Mouse (Mus musculus) megakaryocyte, embryonic 14.5 days (primary cell): ENCODE measurements around the gene Lrp5.

Experiments used
- FLI1 ChIP-seq: IDR thresholded peaks from 2 replicates; pipeline ENCODE4 v1.6.1; 2012; ENCODE audit warnings: low read length, inconsistent platforms, mixed read lengths
- GATA1 ChIP-seq: IDR thresholded peaks from 3 replicates; pipeline ENCODE4 v1.6.1; 2012; ENCODE audit warnings: mixed read lengths, low read length, inconsistent platforms, borderline replicate concordance

DNA sequence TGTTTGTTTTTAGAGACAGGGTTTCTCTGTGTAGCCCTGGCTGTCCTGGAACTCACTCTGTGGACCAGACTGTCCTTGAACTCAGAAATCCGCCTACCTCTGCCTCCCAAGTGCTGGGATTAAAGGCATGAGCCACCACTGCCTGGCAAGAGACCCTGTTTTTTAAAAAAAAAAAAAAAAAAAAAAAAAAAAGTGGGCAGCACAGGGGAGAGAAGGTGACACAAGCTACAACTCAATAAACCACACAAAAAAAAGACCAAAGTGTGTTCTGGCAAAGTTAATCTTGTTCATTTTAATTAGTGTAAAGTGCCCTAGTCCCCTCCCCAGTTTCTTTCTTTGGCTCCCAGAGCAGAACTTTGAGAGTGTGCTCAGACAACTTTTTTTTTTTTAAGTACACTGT is 137.1 kb downstream of the Lrp5 start:
- TF ChIP-seq GATA1 (no peak), FLI1 (no peak)
